Mouse (Mus musculus): ENCODE measurements around the gene Slco3a1.
A peak's percentile ranks its signal among the peaks of the same experiment; 100 is the strongest.

DNA sequence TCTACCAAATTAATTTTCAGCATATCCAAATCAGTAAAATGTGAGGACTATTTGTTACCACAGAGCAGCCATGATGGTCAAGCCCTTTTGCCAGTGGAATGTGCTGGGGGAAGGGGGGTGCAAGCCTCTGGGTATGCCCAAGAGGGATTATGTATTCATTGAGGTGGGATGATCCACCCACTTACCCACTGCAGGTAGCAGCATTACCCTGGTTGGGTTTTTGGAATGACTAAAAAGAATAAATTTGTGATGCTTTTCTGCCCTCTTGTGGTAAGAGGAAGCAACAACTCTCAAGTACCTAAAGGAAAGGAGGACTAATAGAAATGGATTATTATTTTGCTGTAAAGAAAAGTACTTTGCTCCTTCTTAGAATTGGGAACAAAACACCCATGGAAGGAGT, 197.6 kb downstream of the Slco3a1 start:
- TF ChIP-seq EP300 (IDR thresholded peaks at IDR 0.05) (no peak), CTCF (IDR thresholded peaks at IDR 0.05) (peak; percentile 71)

All from lung, postnatal 0 days (tissue).